Comparison of ENCODE assay signal across 8 mouse cellular contexts in genomic region chr14:77141324-77142282, GRCm38 (mm10). TPM values are rescaled to one million over a fixed set of nuclear protein-coding genes. Genes with fewer than 3 reads are reported as not detected.
DNase-seq lines count a peak whose midpoint lies in the region; ATAC-seq and TF ChIP-seq lines count a peak whose summit lies in the region.

No protein-coding gene starts in this region.

- H3K27ac ChIP-seq in kidney, adult 2 months (ENCODE audit: insufficient read depth, low read depth, low read length): no peak overlapping the region
- H3K27ac ChIP-seq in midbrain, postnatal 0 days (ENCODE audit: low read depth, low read length): no peak overlapping the region
- no peak overlapping the region for H3K27ac ChIP-seq in stomach, embryonic 15.5 days

- H3K4me2 ChIP-seq in midbrain, postnatal 0 days (ENCODE audit: low read depth, low read length, poor library complexity, severe bottlenecking): no peak overlapping the region
- no peak overlapping the region for H3K4me2 ChIP-seq in stomach, embryonic 15.5 days

- no peak overlapping the region for H3K4me3 ChIP-seq in kidney, adult 2 months (ENCODE audit: insufficient read depth, low read depth, low read length)
- no peak overlapping the region for H3K4me3 ChIP-seq in midbrain, postnatal 0 days (ENCODE audit: low read depth, low read length)
- no peak overlapping the region for H3K4me3 ChIP-seq in stomach, embryonic 15.5 days (replicated peaks)

- TF ChIP-seq CTCF in kidney, adult 2 months (conservative IDR thresholded peaks at IDR 0.05; ENCODE audit: insufficient read depth, insufficient read length, low read depth, low read length): no peak
- peak; percentile 88 for TF ChIP-seq CTCF in midbrain, postnatal 0 days (IDR thresholded peaks at IDR 0.05)

- peak; percentile 70 for DNase-seq in kidney, adult 2 months
- no peak for DNase-seq in kidney, adult 11 months
- DNase-seq in cerebellum, postnatal 10 days: peak; percentile 92 to 95
- peak; percentile 66 to 87 for DNase-seq in frontal cortex, postnatal 36 days (ENCODE audit: low spot score in 2 of 2)
- DNase-seq in hindlimb bud, embryonic 11.5 days (ENCODE audit: extremely low spot score, low read depth, low spot score): peak; percentile 85
- DNase-seq in left cerebral cortex, postnatal 25 days (ENCODE audit: low spot score in 2 of 2): peak; percentile 80 to 83
- DNase-seq in midbrain, postnatal 0 days (ENCODE audit: low spot score): peak; percentile 95

- no peaks in the 10 kb centered on the region for H3K36me3 ChIP-seq in kidney, adult 2 months (ENCODE audit: control insufficient read depth, insufficient read depth, low read length)
- H3K36me3 ChIP-seq in midbrain, postnatal 0 days (ENCODE audit: insufficient read depth, low read length): no peaks in the 10 kb centered on the region
- no peaks in the 10 kb centered on the region for H3K36me3 ChIP-seq in stomach, embryonic 15.5 days

- intact Hi-C loops in left cerebral cortex, postnatal 25 days (cut with DNase I): loop anchor here (1.0 to 10.0 kb wide), 4 partner anchors 701 to 1343 kb away; no protein-coding TSS in a partner anchor

- no peaks in the 10 kb centered on the region for H3K27me3 ChIP-seq in kidney, adult 2 months (replicated peaks; ENCODE audit: control insufficient read depth, insufficient read depth, low read length)
- no peaks in the 10 kb centered on the region for H3K27me3 ChIP-seq in midbrain, postnatal 0 days (ENCODE audit: insufficient read depth, low read length)
- no peaks in the 10 kb centered on the region for H3K27me3 ChIP-seq in stomach, embryonic 15.5 days (replicated peaks)

- H3K9ac ChIP-seq in midbrain, postnatal 0 days (replicated peaks; ENCODE audit: low read length, poor library complexity, severe bottlenecking): no peak overlapping the region
- no peak overlapping the region for H3K9ac ChIP-seq in stomach, embryonic 15.5 days

- H3K9me3 ChIP-seq in midbrain, postnatal 0 days (ENCODE audit: low read length): no peaks in the 10 kb centered on the region
- no peaks in the 10 kb centered on the region for H3K9me3 ChIP-seq in stomach, embryonic 15.5 days

- no peak for TF ChIP-seq POLR2A in kidney, adult 2 months (IDR thresholded peaks at IDR 0.05; ENCODE audit: low read depth, low read length)

- peaks cover 3% of the 10 kb centered on the region; the same call in 1 of the 2 replicates for H3K4me1 ChIP-seq in kidney, adult 2 months (ENCODE audit: control insufficient read depth, insufficient read depth, low read length)
- no peaks in the 10 kb centered on the region for H3K4me1 ChIP-seq in midbrain, postnatal 0 days (ENCODE audit: insufficient read depth, low read length)
- H3K4me1 ChIP-seq in stomach, embryonic 15.5 days: no peaks in the 10 kb centered on the region

- 26% methylated on average over 17 of the region's 17 CpGs for WGBS in kidney, adult 2 months
- WGBS in midbrain, postnatal 0 days: 25% methylated on average over 17 of the region's 17 CpGs
- 26% methylated on average over 17 of the region's 17 CpGs for WGBS in stomach, embryonic 15.5 days

- peak; percentile 75 for ATAC-seq in midbrain, postnatal 0 days (ENCODE audit: low FRiP score)
- ATAC-seq in stomach, embryonic 15.5 days (ENCODE audit: insufficient read depth, low FRiP score, low read depth): peak; percentile 65; the same call in 1 of the 2 replicates

RNA-seq across cellular contexts. Expression of gene Enox1, which starts 15.0 kb away (rescaled TPM):
- polyA plus RNA-seq in kidney, adult 2 months (2012; rRNA removed): 0.88 and 1.1 TPM in 2 replicates
- 10 to 100 TPM; 57.1 to 60.3 TPM for total RNA-seq in left cerebral cortex, postnatal 25 days (2021)
- total RNA-seq in midbrain, postnatal 0 days (2014; rRNA removed): 46.0 and 49.6 TPM in 2 replicates
- 21.5 and 23.1 TPM in 2 replicates for polyA plus RNA-seq in midbrain, postnatal 0 days (2015; fragmentation: Nextera tagmentation; extraction: Ambion mirVana)
- 6.2 and 6.7 TPM in 2 replicates for polyA plus RNA-seq in stomach, embryonic 15.5 days (2015; fragmentation: Nextera tagmentation; extraction: Ambion mirVana)
